Mouse (Mus musculus) cerebellum, adult 11 months (tissue): ENCODE measurements at regions not wholly inside any gene's neighbourhood (a gene's known extent, or its start where the extent isn't known, plus 50 kb on each side); places are given as distances from the start of the nearest gene placed in this dataset.

Experiments used
- DNase-seq: peaks from one replicate; pipeline ENCODE4 v3.0.0; 2022

DNA sequence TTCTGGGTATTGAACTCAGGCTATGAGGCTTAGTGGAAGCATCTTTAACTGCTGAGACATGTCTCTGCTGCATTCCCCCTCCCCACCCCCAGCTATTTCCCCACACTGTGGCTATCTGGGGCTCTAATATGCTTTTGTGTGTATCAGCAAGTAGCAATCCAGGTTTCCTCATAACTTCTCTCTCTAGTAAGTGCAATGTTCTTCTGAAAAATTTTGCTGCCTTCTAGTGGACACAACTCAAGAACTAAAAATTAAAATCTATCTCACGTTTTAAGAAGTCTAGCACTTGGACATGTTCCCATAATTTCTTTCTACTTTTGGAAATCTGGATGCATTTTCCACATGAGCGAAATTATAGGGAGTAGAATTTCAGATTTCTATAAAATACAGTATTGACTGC, 50.3 kb upstream of the D16Ertd472e start:
- DNase-seq = no peak
